ENCODE assay signal across 12 mouse cellular contexts in genomic region chr5:122800345-122801010, GRCm38 (mm10). TPM values are rescaled to one million over a fixed set of nuclear protein-coding genes. Genes with fewer than 3 reads are reported as not detected.
DNase-seq lines count a peak whose midpoint lies in the region; ATAC-seq lines count a peak whose summit lies in the region.
"Had no signal": no experiment of that assay in that cellular context is flagged by ENCODE, and none has a peak within 500 bp of the region (broad histone marks: within the 10 kb centered on the region; RNA-seq: fewer than 3 reads in every experiment).

No protein-coding gene starts in this region.

- H3K36me3 ChIP-seq in heart, embryonic 15.5 days, result peaks cover 64% of the 10 kb centered on the region
- H3K36me3 ChIP-seq in midbrain, embryonic 16.5 days (ENCODE audit: control insufficient read depth, insufficient read depth, low read length), result peaks cover 47% of the 10 kb centered on the region
- peaks cover 93% of the 10 kb centered on the region for H3K36me3 ChIP-seq in midbrain, embryonic 14.5 days (ENCODE audit: control insufficient read depth, insufficient read depth, low read length)
- H3K36me3 ChIP-seq in intestine, embryonic 15.5 days, result peaks cover 54% of the 10 kb centered on the region
- peaks cover 16% of the 10 kb centered on the region for H3K36me3 ChIP-seq in stomach, embryonic 16.5 days (ENCODE audit: control insufficient read depth, insufficient read depth, low read length)

- peaks cover 49% of the 10 kb centered on the region for H3K4me1 ChIP-seq in heart, embryonic 15.5 days (replicated peaks)
- H3K4me1 ChIP-seq in midbrain, embryonic 16.5 days (ENCODE audit: control insufficient read depth, insufficient read depth, low read length), result peaks cover 5% of the 10 kb centered on the region; the same call in 1 of the 2 replicates
- no peaks in the 10 kb centered on the region for H3K4me1 ChIP-seq in midbrain, embryonic 14.5 days (ENCODE audit: control insufficient read depth, insufficient read depth, low read length)
- H3K4me1 ChIP-seq in intestine, embryonic 15.5 days (replicated peaks), result peaks cover 14% of the 10 kb centered on the region
- 0 out of 2 replicates have a peak, but pooled peaks cover 10% of the 10 kb centered on the region for H3K4me1 ChIP-seq in stomach, embryonic 16.5 days (ENCODE audit: control insufficient read depth, insufficient read depth, low read length)

- H3K4me3 ChIP-seq in heart, embryonic 15.5 days, result no peak overlapping the region
- H3K4me3 ChIP-seq in midbrain, embryonic 16.5 days (ENCODE audit: low read depth, low read length), result no peak overlapping the region
- H3K4me3 ChIP-seq in midbrain, embryonic 14.5 days (replicated peaks; ENCODE audit: low read depth, low read length), result no peak overlapping the region
- no peak overlapping the region for H3K4me3 ChIP-seq in intestine, embryonic 15.5 days (replicated peaks)
- H3K4me3 ChIP-seq in stomach, embryonic 16.5 days (replicated peaks; ENCODE audit: low read length), result no peak overlapping the region
- H3K4me3 ChIP-seq: lung, embryonic 15.5 days; myocyte had no signal

- no peaks in the 10 kb centered on the region for H3K9me3 ChIP-seq in heart, embryonic 15.5 days (replicated peaks)
- H3K9me3 ChIP-seq in midbrain, embryonic 16.5 days (replicated peaks; ENCODE audit: control insufficient read depth, low read length, poor library complexity, severe bottlenecking), result no peaks in the 10 kb centered on the region
- H3K9me3 ChIP-seq in midbrain, embryonic 14.5 days (ENCODE audit: control insufficient read depth, low read length), result no peaks in the 10 kb centered on the region
- no peaks in the 10 kb centered on the region for H3K9me3 ChIP-seq in intestine, embryonic 15.5 days
- H3K9me3 ChIP-seq in stomach, embryonic 16.5 days (replicated peaks; ENCODE audit: control insufficient read depth, low read length), result no peaks in the 10 kb centered on the region
- H3K9me3 ChIP-seq: lung, embryonic 15.5 days had no signal

- H3K9ac ChIP-seq in heart, embryonic 15.5 days, result no peak overlapping the region
- no peak overlapping the region for H3K9ac ChIP-seq in midbrain, embryonic 16.5 days (ENCODE audit: low read depth, low read length)
- no peak overlapping the region for H3K9ac ChIP-seq in midbrain, embryonic 14.5 days (replicated peaks; ENCODE audit: low read length)
- no peak overlapping the region for H3K9ac ChIP-seq in intestine, embryonic 15.5 days
- H3K9ac ChIP-seq in stomach, embryonic 16.5 days (ENCODE audit: low read length), result no peak overlapping the region
- H3K9ac ChIP-seq: lung, embryonic 15.5 days had no signal

- H3K27ac ChIP-seq in heart, embryonic 15.5 days, result peak overlapping the region; percentile 72
- H3K27ac ChIP-seq in midbrain, embryonic 16.5 days (ENCODE audit: low read length), result peak overlapping the region; percentile 38
- H3K27ac ChIP-seq in midbrain, embryonic 14.5 days (replicated peaks; ENCODE audit: low read depth, low read length), result no peak overlapping the region
- 0 out of 2 replicates have a peak overlapping the region, but pooled peaks have one; percentile 15 for H3K27ac ChIP-seq in intestine, embryonic 15.5 days
- H3K27ac ChIP-seq in stomach, embryonic 16.5 days (ENCODE audit: low read length), result no peak overlapping the region
- H3K27ac ChIP-seq: lung, embryonic 15.5 days had no signal

- DNase-seq in heart, postnatal 25 days (ENCODE audit: low spot score), result no peak
- no peak for DNase-seq in midbrain, embryonic 14.5 days
- DNase-seq in thymus, postnatal 25 days, result no peak
- DNase-seq in layer of hippocampus, adult 18-20 months (ENCODE audit: low spot score in 2 of 2), result no peak
- DNase-seq: adrenal gland, adult 8-10 months; thymus, postnatal 4 days had no signal

- intact Hi-C loops in heart, postnatal 25 days (cut with DNase I), result no loop called here

- H3K4me2 ChIP-seq in heart, embryonic 15.5 days, result no peak overlapping the region
- H3K4me2 ChIP-seq in midbrain, embryonic 16.5 days (ENCODE audit: low read length), result no peak overlapping the region
- H3K4me2 ChIP-seq in midbrain, embryonic 14.5 days (ENCODE audit: low read length), result no peak overlapping the region
- H3K4me2 ChIP-seq in intestine, embryonic 15.5 days (replicated peaks), result no peak overlapping the region
- H3K4me2 ChIP-seq in stomach, embryonic 16.5 days (ENCODE audit: low read depth, low read length), result no peak overlapping the region
- H3K4me2 ChIP-seq: lung, embryonic 15.5 days had no signal

- H3K27me3 ChIP-seq in heart, embryonic 15.5 days, result no peaks in the 10 kb centered on the region
- H3K27me3 ChIP-seq in midbrain, embryonic 16.5 days (ENCODE audit: control insufficient read depth, insufficient read depth, low read depth, low read length), result no peaks in the 10 kb centered on the region
- H3K27me3 ChIP-seq in midbrain, embryonic 14.5 days (ENCODE audit: control insufficient read depth, insufficient read depth, low read length), result no peaks in the 10 kb centered on the region
- no peaks in the 10 kb centered on the region for H3K27me3 ChIP-seq in intestine, embryonic 15.5 days (replicated peaks)
- no peaks in the 10 kb centered on the region for H3K27me3 ChIP-seq in stomach, embryonic 16.5 days (ENCODE audit: control insufficient read depth, insufficient read depth, low read length)
- H3K27me3 ChIP-seq: lung, embryonic 15.5 days had no signal

- 32% methylated on average over 13 of the region's 13 CpGs for WGBS in heart, embryonic 15.5 days
- WGBS in midbrain, embryonic 16.5 days, result 79% methylated on average over 13 of the region's 13 CpGs
- 84% methylated on average over 13 of the region's 13 CpGs for WGBS in midbrain, embryonic 14.5 days
- WGBS in intestine, embryonic 15.5 days, result 73% methylated on average over 13 of the region's 13 CpGs
- WGBS in stomach, embryonic 16.5 days, result 65% methylated on average over 13 of the region's 13 CpGs

- no peak; the same call in 1 of the 2 replicates for ATAC-seq in heart, embryonic 15.5 days (replicated peaks; ENCODE audit: insufficient number of reproducible peaks, insufficient read depth, low FRiP score, low read depth)
- no peak for ATAC-seq in midbrain, embryonic 16.5 days
- no peak for ATAC-seq in midbrain, embryonic 14.5 days (ENCODE audit: low FRiP score, low TSS enrichment)
- peak; percentile 2; the same call in 1 of the 2 replicates for ATAC-seq in intestine, embryonic 15.5 days
- ATAC-seq in stomach, embryonic 16.5 days (ENCODE audit: insufficient read depth, low FRiP score), result 0 out of 2 replicates have a peak, but pooled peaks have one; percentile 5

RNA-seq across cellular contexts. Expression of gene Anapc5, which starts 20.7 kb away (rescaled TPM):
- polyA plus RNA-seq in heart, embryonic 15.5 days (2015; fragmentation: Nextera tagmentation; extraction: Ambion mirVana), result 286 and 337 TPM in 2 replicates
- 100 to 1,000 TPM; 161 to 165 TPM for total RNA-seq in heart, postnatal 25 days (2021)
- polyA plus RNA-seq in midbrain, embryonic 16.5 days (2015; fragmentation: Nextera tagmentation; extraction: Ambion mirVana), result 520 and 546 TPM in 2 replicates
- polyA plus RNA-seq in midbrain, embryonic 14.5 days (2014; fragmentation: Nextera tagmentation; extraction: Ambion mirVana), result 445 and 535 TPM in 2 replicates
- 362 and 376 TPM in 2 replicates for polyA plus RNA-seq in intestine, embryonic 15.5 days (2015; fragmentation: Nextera tagmentation; extraction: Ambion mirVana)
- 380 and 385 TPM in 2 replicates for polyA plus RNA-seq in stomach, embryonic 16.5 days (2015; fragmentation: Nextera tagmentation; extraction: Ambion mirVana)
- total RNA-seq in layer of hippocampus, adult 18-20 months (2021), result 100 to 1,000 TPM; 196 to 200 TPM

RNA-seq across cellular contexts. Expression of gene Camkk2, which starts 21.3 kb away (rescaled TPM):
- polyA plus RNA-seq in heart, embryonic 15.5 days (2015; fragmentation: Nextera tagmentation; extraction: Ambion mirVana), result 11.8 and 17.6 TPM in 2 replicates
- total RNA-seq in heart, postnatal 25 days (2021), result 10 to 100 TPM; 11.0 to 11.4 TPM
- polyA plus RNA-seq in midbrain, embryonic 16.5 days (2015; fragmentation: Nextera tagmentation; extraction: Ambion mirVana), result 63.4 and 69.5 TPM in 2 replicates
- 46.0 and 51.7 TPM in 2 replicates for polyA plus RNA-seq in midbrain, embryonic 14.5 days (2014; fragmentation: Nextera tagmentation; extraction: Ambion mirVana)
- polyA plus RNA-seq in intestine, embryonic 15.5 days (2015; fragmentation: Nextera tagmentation; extraction: Ambion mirVana), result 20.5 and 23.8 TPM in 2 replicates
- polyA plus RNA-seq in stomach, embryonic 16.5 days (2015; fragmentation: Nextera tagmentation; extraction: Ambion mirVana), result 18.4 and 19.3 TPM in 2 replicates
- total RNA-seq in layer of hippocampus, adult 18-20 months (2021), result 100 to 1,000 TPM in 1 of 2 experiments, 10 to 100 TPM in 1; 94.9 to 103 TPM

RNA-seq across cellular contexts. Expression of gene Rnf34, which starts 49.4 kb away (rescaled TPM):
- polyA plus RNA-seq in heart, embryonic 15.5 days (2015; fragmentation: Nextera tagmentation; extraction: Ambion mirVana), result 28.5 and 28.7 TPM in 2 replicates
- 10 to 100 TPM; 24.0 to 28.2 TPM for total RNA-seq in heart, postnatal 25 days (2021)
- polyA plus RNA-seq in midbrain, embryonic 16.5 days (2015; fragmentation: Nextera tagmentation; extraction: Ambion mirVana), result 48.3 and 50.7 TPM in 2 replicates
- 41.2 and 62.7 TPM in 2 replicates for polyA plus RNA-seq in midbrain, embryonic 14.5 days (2014; fragmentation: Nextera tagmentation; extraction: Ambion mirVana)
- 25.9 and 30.7 TPM in 2 replicates for polyA plus RNA-seq in intestine, embryonic 15.5 days (2015; fragmentation: Nextera tagmentation; extraction: Ambion mirVana)
- polyA plus RNA-seq in stomach, embryonic 16.5 days (2015; fragmentation: Nextera tagmentation; extraction: Ambion mirVana), result 30.8 and 33.6 TPM in 2 replicates
- total RNA-seq in layer of hippocampus, adult 18-20 months (2021), result 10 to 100 TPM; 50.2 to 71.5 TPM

Comparison
In these comparisons a context has a peak if more than half of its experiments do, and no peak if none do; other contexts are left out.
1. H3K27ac ChIP-seq: peak in heart, embryonic 15.5 days (single experiment), midbrain, embryonic 16.5 days (single experiment) and intestine, embryonic 15.5 days (single experiment); none in midbrain, embryonic 14.5 days (single experiment) and stomach, embryonic 16.5 days (single experiment).
2. ATAC-seq: peak in intestine, embryonic 15.5 days (single experiment) and stomach, embryonic 16.5 days (single experiment); none in heart, embryonic 15.5 days (single experiment), midbrain, embryonic 16.5 days (single experiment) and midbrain, embryonic 14.5 days (single experiment).